Mouse (Mus musculus) left cerebral cortex, postnatal 4 days (tissue): ENCODE data around the gene Dnajc27. TPM values are rescaled to one million over a fixed set of nuclear protein-coding genes. Genes with fewer than 3 reads are reported as not detected.

ENCODE experiments used
- DNase-seq: peaks from one replicate; pipeline ENCODE4 v3.0.0-alpha.2; 2022
- intact Hi-C: fragments of 180-260 bp; cut with DNase I; formaldehyde crosslinking; loops from one replicate; pipeline ENCODE4 v1.15.1; 2025
- total RNA-seq, 2 experiments: library from RNA; stranded (reverse); gene quantifications; 2 replicates each; pipeline ENCODE4 v1.2.3; 2021

Gene Dnajc27
- total RNA-seq, 2 experiments from 2014 or later = 35.3 to 35.9 TPM

- intact Hi-C loops = loop anchor here (5.0 kb wide), 1 partner anchor 151 kb away; no protein-coding TSS in a partner anchor
- DNase-seq = no peak
These were observed 4.3 kb upstream of the Dnajc27 start for GRCm38 (mm10) chr12:4078069-4078468.

GRCm38 (mm10) chr12:4080311-4080710, 2.1 kb upstream of the Dnajc27 start:
- intact Hi-C loops = loop anchor here (2.0 kb wide), 1 partner anchor 96 kb away; no protein-coding TSS in a partner anchor
- DNase-seq = peak; percentile 75

- DNase-seq = no peak
- intact Hi-C loops = no loop called here
These were observed 1.1 kb downstream of the Dnajc27 start for GRCm38 (mm10) chr12:4083441-4083840.

- intact Hi-C loops = loop anchor here (5.0 to 10.0 kb wide), 2 partner anchors 105 to 437 kb away; no protein-coding TSS in a partner anchor
- peak; percentile 83 for DNase-seq
These were observed 25.0 kb downstream of the Dnajc27 start for GRCm38 (mm10) chr12:4107383-4107782.

- intact Hi-C loops = no loop called here
- no peak for DNase-seq
These were observed 33.7 kb downstream of the Dnajc27 start for GRCm38 (mm10) chr12:4116132-4116531.

GRCm38 (mm10) chr12:4117136-4117535, 34.8 kb downstream of the Dnajc27 start:
- DNase-seq = no peak
- intact Hi-C loops = no loop called here

- intact Hi-C loops = no loop called here
These were observed 35.2 kb downstream of the Dnajc27 start for GRCm38 (mm10) chr12:4117579-4117978.

GRCm38 (mm10) chr12:4127346-4127745, 45.0 kb downstream of the Dnajc27 start:
- DNase-seq = no peak
- intact Hi-C loops = no loop called here

More at GRCm38 (mm10) chr12:4117579-4117978, 35.2 kb downstream of the Dnajc27 start:
- DNase-seq = no peak

GRCm38 (mm10) chr12:4132941-4133846, 50.8 kb downstream of the Dnajc27 start, which contains the start of gene Adcy3:
Gene Adcy3 (plus strand): TSS chr12:4133103.
- peak; percentile 74 for DNase-seq
- intact Hi-C loops = no loop called here

- intact Hi-C loops = no loop called here
- DNase-seq = no peak
These were observed 51.4 kb downstream of the Dnajc27 start for GRCm38 (mm10) chr12:4133847-4134212.

- intact Hi-C loops = no loop called here
- no peak for DNase-seq
These were observed 60.8 kb downstream of the Dnajc27 start for GRCm38 (mm10) chr12:4143179-4143578.

- DNase-seq = no peak
- intact Hi-C loops = no loop called here
These were observed 68.6 kb downstream of the Dnajc27 start for GRCm38 (mm10) chr12:4150936-4151335.

- no peak for DNase-seq
- intact Hi-C loops = no loop called here
These were observed 69.6 kb downstream of the Dnajc27 start for GRCm38 (mm10) chr12:4151969-4152368.

GRCm38 (mm10) chr12:4157466-4157865, 75.1 kb downstream of the Dnajc27 start:
- DNase-seq = no peak
- intact Hi-C loops = no loop called here

GRCm38 (mm10) chr12:4158179-4158578, 75.8 kb downstream of the Dnajc27 start:
- intact Hi-C loops = no loop called here
- no peak for DNase-seq

- intact Hi-C loops = no loop called here
- no peak for DNase-seq
These were observed 76.7 kb downstream of the Dnajc27 start for GRCm38 (mm10) chr12:4158868-4159632.

Other genes starting within 250 kb of the Dnajc27 start
- gene Pomc, start 127.6 kb upstream of the Dnajc27 start, total RNA-seq = 1 to 10 TPM; 1.6 to 1.9 TPM
- gene Efr3b, start 43.7 kb upstream of the Dnajc27 start, total RNA-seq = 100 to 1,000 TPM in 1 of 2 experiments, 10 to 100 TPM in 1; 100.0 to 102 TPM
- 10 to 100 TPM; 42.4 to 43.0 TPM for gene Adcy3, start 50.5 kb downstream of the Dnajc27 start, total RNA-seq
- gene Ptrhd1, start 151.4 kb downstream of the Dnajc27 start, total RNA-seq = 1 to 10 TPM; 8.3 to 8.5 TPM
- gene Cenpo, start 151.7 kb downstream of the Dnajc27 start, total RNA-seq = 1 to 10 TPM; 7.0 to 7.3 TPM